Mouse (Mus musculus) embryonic stem cell, embryonic (primary cell): ENCODE measurements around the gene Susd1.

Experiments
- CTCF ChIA-PET, 4 experiments: fragments of 300-600 bp in 2 of 4; fragments of 350-600 bp in 2 of 4; sonication (Branson Sonifier 250); formaldehyde crosslinking; loops; one replicate each; lab custom pipeline; 2022; ENCODE audit warnings: inconsistent platforms in 2 of 4; lab: Charles Lee
- POLR2A ChIA-PET, 4 experiments: fragments of 300-600 bp in 2 of 4; fragments of 350-600 bp in 2 of 4; sonication (Branson Sonifier 250); formaldehyde crosslinking; loops; one replicate each; lab custom pipeline; 2022; ENCODE audit warnings: antibody characterized with exemption in 4 of 4, inconsistent platforms in 1 of 4; lab: Charles Lee

Susd1 gene

GRCm38 (mm10) chr4:59437990-59438854, at the start of gene Susd1:
Gene Susd1, minus strand, starts transcription at chr4:59438633.
- ChIA-PET POLR2A (interaction anchor here in 2 of 4 experiments (0.7 to 9.5 kb wide), 14 partner anchors 10 to 110 kb away, joined by 3 to 99 read pairs (median 4); no protein-coding TSS in a partner anchor), CTCF (no interaction called here)

GRCm38 (mm10) chr4:59471306-59471705, 32.9 kb upstream of the Susd1 start:
- CTCF ChIA-PET = no interaction called here
- POLR2A ChIA-PET = interaction anchor here in 1 of 4 experiments (2.5 kb wide), 1 partner anchor 10 kb away, joined by 7 read pairs; no protein-coding TSS in a partner anchor

- ChIA-PET POLR2A (interaction anchor here in 1 of 4 experiments (0.6 kb wide), 1 partner anchor 454 kb away, joined by 3 read pairs; no protein-coding TSS in a partner anchor), CTCF (interaction anchor here in 1 of 4 experiments (0.6 kb wide), 1 partner anchor 85 kb away, joined by 7 read pairs; no protein-coding TSS in a partner anchor)
Measured at GRCm38 (mm10) chr4:59465449-59465848, 27.0 kb upstream of the Susd1 start.

GRCm38 (mm10) chr4:59464661-59465060, 26.2 kb upstream of the Susd1 start:
- ChIA-PET CTCF (no interaction called here), POLR2A (interaction anchor here in 1 of 4 experiments (0.5 to 2.2 kb wide), 2 partner anchors 10 to 104 kb away, joined by 3 to 8 read pairs; no protein-coding TSS in a partner anchor)

GRCm38 (mm10) chr4:59462494-59462893, 24.1 kb upstream of the Susd1 start:
- ChIA-PET POLR2A (interaction anchor here in 3 of 4 experiments (0.6 to 4.9 kb wide), 8 partner anchors 11 to 231 kb away, joined by 5 to 35 read pairs (median 7); partner anchors contain the start of gene Hsdl2 (in 1 of the 3)), CTCF (no interaction called here)

GRCm38 (mm10) chr4:59461116-59461727, 22.8 kb upstream of the Susd1 start:
- POLR2A ChIA-PET = interaction anchor here in 3 of 4 experiments (0.7 to 4.9 kb wide), 14 partner anchors 9 to 955 kb away, joined by 3 to 35 read pairs (median 6); partner anchors contain the start of gene Hsdl2 (in 1 of the 3)

GRCm38 (mm10) chr4:59459216-59459955, 21.0 kb upstream of the Susd1 start:
- ChIA-PET CTCF (interaction anchor here in 1 of 4 experiments (0.6 kb wide), 1 partner anchor 29 kb away, joined by 3 read pairs; no protein-coding TSS in a partner anchor), POLR2A (interaction anchor here in 2 of 4 experiments (0.6 to 13.9 kb wide), 9 partner anchors 8 to 210 kb away, joined by 3 to 126 read pairs (median 6); no protein-coding TSS in a partner anchor)

More at GRCm38 (mm10) chr4:59461116-59461727, 22.8 kb upstream of the Susd1 start:
- CTCF ChIA-PET = interaction anchor here in 1 of 4 experiments (0.6 kb wide), 1 partner anchor 108 kb away, joined by 3 read pairs; no protein-coding TSS in a partner anchor

GRCm38 (mm10) chr4:59457941-59458340, 19.5 kb upstream of the Susd1 start:
- ChIA-PET CTCF (interaction anchor here in 1 of 4 experiments (0.9 kb wide), 1 partner anchor 117 kb away, joined by 3 read pairs; no protein-coding TSS in a partner anchor), POLR2A (interaction anchor here in 2 of 4 experiments (0.6 to 13.9 kb wide), 14 partner anchors 8 to 44 kb away, joined by 3 to 126 read pairs (median 4); partner anchors contain the start of gene Susd1 (in 2 of the 2))

GRCm38 (mm10) chr4:59457091-59457490, 18.7 kb upstream of the Susd1 start:
- CTCF ChIA-PET = interaction anchor here in 1 of 4 experiments (0.9 kb wide), 1 partner anchor 116 kb away, joined by 3 read pairs; no protein-coding TSS in a partner anchor

GRCm38 (mm10) chr4:59455465-59455864, 17.0 kb upstream of the Susd1 start:
- ChIA-PET POLR2A (interaction anchor here in 3 of 4 experiments (0.7 to 13.9 kb wide), 16 partner anchors 8 to 83 kb away, joined by 3 to 126 read pairs (median 4); partner anchors contain the start of gene Susd1 (in 2 of the 3)), CTCF (no interaction called here)

More at GRCm38 (mm10) chr4:59457091-59457490, 18.7 kb upstream of the Susd1 start:
- POLR2A ChIA-PET = interaction anchor here in 3 of 4 experiments (0.7 to 13.9 kb wide), 11 partner anchors 9 to 42 kb away, joined by 3 to 126 read pairs (median 4); partner anchors contain the start of gene Susd1 (in 1 of the 3)

GRCm38 (mm10) chr4:59454046-59454445, 15.6 kb upstream of the Susd1 start:
- ChIA-PET POLR2A (interaction anchor here in 2 of 4 experiments (0.8 to 13.9 kb wide), 5 partner anchors 10 to 41 kb away, joined by 3 to 126 read pairs (median 8); no protein-coding TSS in a partner anchor), CTCF (no interaction called here)

- ChIA-PET POLR2A (interaction anchor here in 3 of 4 experiments (0.5 to 13.9 kb wide), 16 partner anchors 8 to 1051 kb away, joined by 3 to 126 read pairs (median 6); partner anchors contain the start of genes E130308A19Rik (in 1 of the 3) and Susd1 (in 1 of the 3)), CTCF (interaction anchor here in 1 of 4 experiments (0.6 kb wide), 1 partner anchor 165 kb away, joined by 3 read pairs; no protein-coding TSS in a partner anchor)
Measured at GRCm38 (mm10) chr4:59452503-59452933, 14.1 kb upstream of the Susd1 start.

GRCm38 (mm10) chr4:59450906-59451305, 12.5 kb upstream of the Susd1 start:
- ChIA-PET POLR2A (interaction anchor here (0.6 to 13.9 kb wide), 28 partner anchors 10 to 478 kb away, joined by 3 to 126 read pairs (median 6); partner anchors contain the start of gene Susd1 (in 2 of the 4)), CTCF (no interaction called here)

GRCm38 (mm10) chr4:59450234-59450854, 11.9 kb upstream of the Susd1 start:
- ChIA-PET POLR2A (interaction anchor here (0.6 to 13.9 kb wide), 28 partner anchors 10 to 478 kb away, joined by 3 to 126 read pairs (median 6); partner anchors contain the start of gene Susd1 (in 2 of the 4)), CTCF (no interaction called here)

GRCm38 (mm10) chr4:59447296-59447695, 8.9 kb upstream of the Susd1 start:
- ChIA-PET POLR2A (interaction anchor here in 2 of 4 experiments (0.6 to 13.9 kb wide), 11 partner anchors 8 to 359 kb away, joined by 3 to 126 read pairs (median 4); partner anchors contain the start of genes Snx30 (in 1 of the 2) and Susd1 (in 1 of the 2)), CTCF (no interaction called here)

- ChIA-PET CTCF (no interaction called here), POLR2A (interaction anchor here in 2 of 4 experiments (0.8 to 1.4 kb wide), 5 partner anchors 9 to 24 kb away, joined by 3 to 5 read pairs (median 4); no protein-coding TSS in a partner anchor)
Measured at GRCm38 (mm10) chr4:59445516-59445915, 7.1 kb upstream of the Susd1 start.
